Mouse (Mus musculus): ENCODE results near the gene Hist1h2ba. TPM values are rescaled to one million over a fixed set of nuclear protein-coding genes. Genes with fewer than 3 reads are reported as not detected.

The Hist1h2ba gene
- not detected in 2 replicates for polyA plus RNA-seq (2016; fragmentation: Nextera tagmentation; extraction: Ambion mirVana)

DNA sequence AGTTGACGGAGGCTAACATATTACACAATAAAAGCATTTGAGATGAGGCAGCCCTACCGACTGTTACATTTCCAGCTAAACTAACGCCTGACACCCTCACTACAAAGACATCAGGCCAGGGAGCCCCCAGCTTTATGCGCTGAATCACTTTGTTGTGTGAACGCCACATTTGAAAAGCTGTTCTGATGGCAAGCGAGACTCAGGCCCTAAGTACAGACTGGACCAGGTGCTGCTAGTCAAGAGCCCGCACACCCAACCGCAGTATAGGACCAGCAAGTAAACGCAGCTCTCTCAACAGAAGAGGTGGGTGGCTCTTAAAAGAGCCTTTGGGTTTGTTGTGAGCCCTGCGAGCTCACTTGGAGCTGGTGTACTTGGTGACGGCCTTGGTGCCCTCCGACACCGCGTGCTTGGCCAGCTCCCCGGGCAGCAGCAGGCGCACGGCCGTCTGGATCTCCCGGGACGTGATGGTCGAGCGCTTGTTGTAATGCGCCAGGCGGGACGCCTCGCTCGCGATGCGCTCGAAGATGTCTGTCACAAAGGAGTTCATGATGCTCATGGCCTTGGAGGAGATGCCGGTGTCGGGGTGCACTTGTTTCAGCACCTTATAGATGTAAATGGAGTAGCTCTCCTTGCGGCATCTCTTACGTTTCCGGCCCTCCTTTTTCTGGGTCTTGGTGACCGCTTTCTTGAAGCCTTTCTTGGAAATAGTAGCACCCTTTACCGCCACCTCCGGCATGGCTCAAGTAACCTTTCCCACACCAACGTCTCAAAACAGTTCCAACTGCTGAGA lies at the start of gene Hist1h2ba:
Gene Hist1h2ba (minus strand): TSS at position 736 of the 790 bp plus-strand sequence.
- Histone ChIP-seq H3K36me3 (no peaks in the 10 kb centered on the region), H3K4me1 (replicated peaks) (0 out of 2 replicates have a peak, but pooled peaks cover 2% of the 10 kb centered on the region), H3K9me3 (no peaks in the 10 kb centered on the region), H3K4me3 (no peak within 1 kb of the TSS), H3K27ac (no peak within 1 kb of the TSS), H3K27me3 (ENCODE audit: insufficient read depth, poor library complexity, severe bottlenecking) (no peaks in the 10 kb centered on the region)
- 91% methylated on average over 39 of the region's 39 CpGs for WGBS
- no peak for DNase-seq (ENCODE audit: low spot score)

DNA sequence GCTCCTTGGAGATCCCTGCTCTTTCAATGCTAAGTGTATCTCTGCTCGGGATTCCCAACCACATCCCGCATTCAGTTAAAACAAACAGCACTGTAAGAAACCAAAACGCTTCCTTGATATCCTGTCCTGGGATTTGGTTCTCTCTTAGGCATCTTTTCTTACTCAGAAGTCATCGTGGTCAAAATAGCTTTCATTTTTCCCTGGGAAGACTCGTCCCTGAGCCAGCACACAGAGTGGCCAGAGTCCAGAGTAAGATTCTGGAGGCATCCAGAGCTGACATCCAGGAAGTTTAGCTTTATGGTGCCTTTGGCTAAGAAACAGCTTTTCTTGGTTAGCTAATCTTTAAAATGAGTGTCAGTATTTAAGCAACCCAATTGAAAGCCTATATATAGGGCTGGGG lies 38.3 kb upstream of the Hist1h2ba start:
- Histone ChIP-seq H3K4me3 (no peak overlapping the region), H3K27ac (no peak overlapping the region), H3K9me3 (no peaks in the 10 kb centered on the region), H3K27me3 (ENCODE audit: insufficient read depth, poor library complexity, severe bottlenecking) (no peaks in the 10 kb centered on the region), H3K4me1 (replicated peaks) (no peaks in the 10 kb centered on the region), H3K36me3 (no peaks in the 10 kb centered on the region)
- no peak for DNase-seq (ENCODE audit: low spot score)
- WGBS = 65% methylated on average over 5 of the region's 5 CpGs

DNA sequence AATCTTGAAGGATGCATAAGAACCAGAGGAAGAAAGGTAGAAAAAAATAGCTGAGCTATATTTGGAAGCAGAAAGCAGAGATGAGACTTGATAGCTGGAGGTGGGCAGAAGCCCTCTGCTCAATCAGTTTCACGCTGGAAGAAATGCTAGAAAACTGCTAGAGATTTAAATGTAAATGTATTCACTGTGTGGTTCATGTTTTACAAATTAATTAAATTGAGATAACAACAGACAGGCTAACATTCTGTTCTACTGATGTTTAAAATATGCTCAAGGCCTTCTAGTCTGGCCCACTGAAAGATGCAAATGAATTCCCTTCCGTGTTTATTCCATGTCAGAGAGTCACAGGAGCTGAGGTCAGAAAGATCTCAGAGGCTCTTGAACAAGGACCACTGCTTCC lies 37.9 kb upstream of the Hist1h2ba start:
- no peaks in the 10 kb centered on the region for H3K36me3 ChIP-seq
- no peaks in the 10 kb centered on the region for H3K4me1 ChIP-seq (replicated peaks)
- no peak for DNase-seq (ENCODE audit: low spot score)
- no peak overlapping the region for H3K27ac ChIP-seq
- H3K4me3 ChIP-seq = no peak overlapping the region
- whole genome bisulfite sequencing = 68% methylated on average over 2 of the region's 2 CpGs
- no peaks in the 10 kb centered on the region for H3K9me3 ChIP-seq
- no peaks in the 10 kb centered on the region for H3K27me3 ChIP-seq (ENCODE audit: insufficient read depth, poor library complexity, severe bottlenecking)

DNA sequence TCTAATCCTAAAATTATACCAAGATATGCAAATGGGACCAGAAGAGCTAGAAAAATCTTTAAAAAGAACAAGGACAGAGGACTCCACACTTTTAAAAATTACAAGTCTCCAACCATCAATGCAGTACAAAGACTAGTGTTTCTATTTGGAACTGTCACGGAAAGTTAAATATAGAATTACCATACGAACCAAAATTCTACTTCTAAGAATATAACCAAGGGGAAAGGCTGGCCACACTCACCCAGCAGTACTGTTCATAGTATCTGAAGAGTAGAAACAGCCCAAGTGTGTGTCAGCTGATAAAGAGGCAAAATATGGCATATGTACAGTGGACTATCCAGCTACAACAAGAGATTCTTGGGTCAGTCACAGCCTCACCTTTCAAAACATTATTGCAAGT lies 31.0 kb upstream of the Hist1h2ba start:
- 85% methylated on average over 2 of the region's 2 CpGs for WGBS
- no peaks in the 10 kb centered on the region for H3K9me3 ChIP-seq
- H3K4me1 ChIP-seq (replicated peaks) = no peaks in the 10 kb centered on the region
- no peaks in the 10 kb centered on the region for H3K27me3 ChIP-seq (ENCODE audit: insufficient read depth, poor library complexity, severe bottlenecking)
- no peaks in the 10 kb centered on the region for H3K36me3 ChIP-seq
- no peak overlapping the region for H3K4me3 ChIP-seq
- DNase-seq (ENCODE audit: low spot score) = no peak
- no peak overlapping the region for H3K27ac ChIP-seq

DNA sequence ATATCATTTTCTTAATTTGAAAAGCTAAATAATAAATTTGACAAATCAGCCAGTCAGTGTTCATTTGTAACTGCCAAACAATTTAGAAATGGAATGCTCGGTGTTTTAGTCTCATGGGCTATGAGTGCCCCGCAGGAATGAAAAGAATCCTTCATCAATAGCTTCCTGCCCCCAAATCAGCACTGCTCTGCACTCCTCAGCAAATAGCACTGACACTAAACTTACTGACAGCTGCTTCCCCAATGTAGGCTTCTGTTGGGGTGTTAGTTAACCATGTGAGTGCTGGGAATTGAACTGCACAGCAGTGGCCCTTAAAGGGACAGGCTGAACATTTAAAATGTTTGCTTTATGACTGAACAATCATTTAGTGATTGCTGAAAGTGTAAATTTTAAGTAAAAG lies 25.8 kb upstream of the Hist1h2ba start:
- Histone ChIP-seq H3K27ac (no peak overlapping the region), H3K9me3 (no peaks in the 10 kb centered on the region), H3K4me3 (no peak overlapping the region), H3K4me1 (replicated peaks) (peaks cover 4% of the 10 kb centered on the region; the same call in 1 of the 2 replicates), H3K27me3 (ENCODE audit: insufficient read depth, poor library complexity, severe bottlenecking) (no peaks in the 10 kb centered on the region), H3K36me3 (no peaks in the 10 kb centered on the region)
- 44% methylated on average over 2 of the region's 2 CpGs for WGBS
- DNase-seq (ENCODE audit: low spot score) = no peak

DNA sequence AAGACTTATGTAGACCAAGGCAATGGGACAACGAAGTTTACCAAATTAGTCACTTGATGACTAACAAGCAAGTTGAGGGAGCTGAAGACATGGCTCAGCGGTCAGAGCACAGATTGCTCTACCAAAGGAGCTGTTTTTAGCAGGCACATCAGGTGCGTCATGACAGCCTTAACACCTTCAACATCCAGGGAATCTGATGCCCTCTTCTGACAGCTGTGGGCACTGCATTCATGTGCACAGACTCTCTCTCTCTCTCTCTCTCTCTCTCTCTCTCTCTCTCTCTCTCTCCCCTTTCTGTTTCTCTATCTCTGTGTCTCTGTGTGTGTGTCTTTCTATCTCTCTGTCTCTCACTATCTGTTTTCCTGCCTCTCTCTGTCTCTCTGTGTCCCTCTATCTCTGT lies 17.0 kb upstream of the Hist1h2ba start:
- 75% methylated on average over 3 of the region's 3 CpGs for WGBS
- no peak overlapping the region for H3K4me3 ChIP-seq
- H3K36me3 ChIP-seq = no peaks in the 10 kb centered on the region
- peaks cover 14% of the 10 kb centered on the region for H3K4me1 ChIP-seq (replicated peaks)
- no peak overlapping the region for H3K27ac ChIP-seq
- H3K9me3 ChIP-seq = no peaks in the 10 kb centered on the region
- no peak for DNase-seq (ENCODE audit: low spot score)
- no peaks in the 10 kb centered on the region for H3K27me3 ChIP-seq (ENCODE audit: insufficient read depth, poor library complexity, severe bottlenecking)

DNA sequence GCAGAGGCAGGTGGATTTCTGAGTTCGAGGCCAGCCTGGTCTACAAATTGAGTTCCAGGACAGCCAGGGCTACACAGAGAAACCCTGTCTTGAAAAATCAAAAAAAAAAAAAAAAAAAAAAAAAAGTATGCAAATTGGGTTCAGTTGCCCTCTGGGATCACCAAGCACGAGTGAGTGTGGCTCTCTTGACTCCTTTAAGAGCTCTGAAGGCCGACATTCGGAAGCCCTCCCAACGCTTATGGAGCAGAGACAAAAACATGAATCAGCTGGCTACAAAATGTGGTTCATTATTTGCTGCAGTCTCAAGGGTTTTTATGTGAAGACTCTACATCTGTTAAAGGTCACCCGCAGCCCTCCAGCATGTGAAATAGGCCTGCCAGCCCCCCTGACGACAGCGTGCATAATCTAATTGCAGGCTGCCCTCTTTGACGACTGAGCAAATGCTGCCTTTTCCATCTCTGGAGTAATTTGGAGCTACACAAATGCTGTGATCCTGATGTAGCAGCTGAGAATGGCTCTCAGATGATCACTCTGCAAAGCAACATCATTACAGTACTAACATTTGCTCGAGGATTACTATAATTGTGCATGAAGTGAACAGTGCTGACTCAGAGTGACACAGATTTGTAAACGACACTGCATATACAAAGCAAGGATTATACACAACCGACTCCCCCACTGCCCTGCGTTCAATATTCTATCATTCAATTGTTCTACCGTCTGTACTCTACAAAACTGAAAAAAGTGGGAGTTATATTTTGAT lies 15.7 kb upstream of the Hist1h2ba start:
- peak; percentile 50 for DNase-seq (ENCODE audit: low spot score)
- peaks cover 14% of the 10 kb centered on the region for H3K4me1 ChIP-seq (replicated peaks)
- H3K36me3 ChIP-seq = no peaks in the 10 kb centered on the region
- WGBS = 50% methylated on average over 14 of the region's 14 CpGs
- no peaks in the 10 kb centered on the region for H3K9me3 ChIP-seq
- no peak overlapping the region for H3K27ac ChIP-seq
- H3K27me3 ChIP-seq (ENCODE audit: insufficient read depth, poor library complexity, severe bottlenecking) = no peaks in the 10 kb centered on the region
- H3K4me3 ChIP-seq = no peak overlapping the region

DNA sequence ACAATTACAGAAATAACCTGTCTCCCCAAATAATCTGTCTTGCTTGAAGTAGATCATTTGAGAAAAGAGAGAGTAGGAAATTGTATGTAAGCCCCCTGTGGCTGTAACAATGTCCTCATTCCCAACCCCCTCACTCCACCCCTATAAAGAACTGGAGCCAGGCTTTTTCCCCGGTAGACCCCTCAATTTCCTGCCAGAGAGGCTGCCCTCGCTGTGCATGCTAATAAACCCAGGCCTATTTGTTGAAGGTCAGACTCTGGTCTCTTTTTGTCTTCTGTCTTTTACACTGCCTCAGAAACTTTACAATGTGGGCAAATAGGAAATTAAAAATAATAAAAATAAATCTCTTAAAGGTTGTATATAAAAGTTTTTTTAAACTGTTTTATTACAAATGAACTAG lies 12.3 kb upstream of the Hist1h2ba start:
- 54% methylated on average over 2 of the region's 2 CpGs for WGBS
- no peak for DNase-seq (ENCODE audit: low spot score)
- Histone ChIP-seq H3K9me3 (no peaks in the 10 kb centered on the region), H3K4me3 (no peak overlapping the region), H3K36me3 (no peaks in the 10 kb centered on the region), H3K27ac (no peak overlapping the region), H3K27me3 (ENCODE audit: insufficient read depth, poor library complexity, severe bottlenecking) (no peaks in the 10 kb centered on the region), H3K4me1 (replicated peaks) (peaks cover 14% of the 10 kb centered on the region)

DNA sequence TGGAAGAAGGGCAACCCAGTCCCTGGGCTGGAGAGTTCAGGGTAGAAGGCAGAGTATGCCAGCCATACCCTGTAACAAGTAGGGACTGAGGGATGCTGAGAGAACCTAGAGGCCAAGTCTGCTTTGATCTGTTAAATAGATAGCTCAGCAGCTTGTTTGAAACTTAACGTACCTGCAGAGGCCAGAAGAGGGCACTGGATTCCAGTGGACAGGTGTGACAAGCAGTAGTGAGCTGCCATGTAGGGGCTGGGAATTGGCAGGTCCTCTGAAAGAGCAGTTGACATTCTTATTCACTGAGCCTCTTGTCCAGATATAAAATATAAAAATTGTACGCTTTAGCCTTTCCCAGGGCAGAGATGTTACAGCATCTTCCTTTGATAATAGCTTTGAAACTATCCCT lies 8.9 kb upstream of the Hist1h2ba start:
- H3K36me3 ChIP-seq = no peaks in the 10 kb centered on the region
- no peaks in the 10 kb centered on the region for H3K27me3 ChIP-seq (ENCODE audit: insufficient read depth, poor library complexity, severe bottlenecking)
- H3K27ac ChIP-seq = no peak overlapping the region
- H3K4me1 ChIP-seq (replicated peaks) = 0 out of 2 replicates have a peak, but pooled peaks cover 4% of the 10 kb centered on the region
- H3K4me3 ChIP-seq = no peak overlapping the region
- H3K9me3 ChIP-seq = no peaks in the 10 kb centered on the region
- WGBS = 48% methylated on average over 2 of the region's 2 CpGs
- no peak for DNase-seq (ENCODE audit: low spot score)

DNA sequence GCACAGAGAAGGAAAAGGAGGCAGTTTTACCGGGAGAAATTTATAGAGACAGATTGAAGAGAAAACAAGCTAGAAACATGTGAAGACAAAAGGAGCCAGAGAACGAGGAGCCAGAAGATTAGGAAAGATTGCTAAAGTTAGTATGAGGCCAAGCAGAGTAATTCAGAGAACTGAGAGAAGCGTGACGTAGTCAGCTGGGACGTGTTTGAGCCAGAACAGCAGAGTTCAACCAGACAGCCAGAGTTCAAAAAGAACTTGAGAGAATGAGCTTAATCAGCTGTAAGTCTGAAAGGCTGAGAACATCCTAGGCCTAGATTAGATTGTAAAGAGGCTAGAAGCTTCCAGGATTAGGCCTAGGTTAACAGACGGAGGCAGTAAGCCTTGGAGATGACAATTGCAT lies 6.3 kb upstream of the Hist1h2ba start:
- DNase-seq (ENCODE audit: low spot score) = no peak

DNA sequence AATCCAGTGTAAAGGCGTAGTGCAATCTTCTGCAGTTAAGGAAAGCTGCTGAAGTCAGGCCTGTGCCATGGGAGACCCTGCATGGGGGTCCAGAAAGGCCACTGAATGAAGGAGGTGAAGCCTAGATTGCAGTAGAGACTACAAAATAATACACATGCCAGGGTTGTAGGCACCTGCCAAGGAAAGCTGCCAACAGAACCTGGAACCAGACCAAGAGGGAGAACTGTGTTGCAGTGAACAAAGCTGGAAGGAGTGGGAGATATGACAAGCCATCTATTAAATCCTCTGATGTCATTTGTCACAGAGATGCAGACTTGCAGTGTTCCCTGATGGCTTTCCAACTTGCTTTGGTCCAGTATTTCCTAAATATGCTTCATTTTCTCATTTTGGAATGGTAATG lies 4.7 kb upstream of the Hist1h2ba start:
- Histone ChIP-seq H3K27me3 (ENCODE audit: insufficient read depth, poor library complexity, severe bottlenecking) (no peaks in the 10 kb centered on the region), H3K4me1 (replicated peaks) (no peaks in the 10 kb centered on the region), H3K9me3 (no peaks in the 10 kb centered on the region), H3K4me3 (no peak overlapping the region), H3K36me3 (no peaks in the 10 kb centered on the region), H3K27ac (no peak overlapping the region)
- DNase-seq (ENCODE audit: low spot score) = no peak
- 82% methylated on average over 1 of the region's 1 CpGs for WGBS

More for the DNA sequence above, 6.3 kb upstream of the Hist1h2ba start:
- WGBS = 74% methylated on average over 6 of the region's 6 CpGs
- Histone ChIP-seq H3K9me3 (no peaks in the 10 kb centered on the region), H3K27me3 (ENCODE audit: insufficient read depth, poor library complexity, severe bottlenecking) (no peaks in the 10 kb centered on the region), H3K27ac (no peak overlapping the region), H3K36me3 (no peaks in the 10 kb centered on the region), H3K4me3 (no peak overlapping the region), H3K4me1 (replicated peaks) (no peaks in the 10 kb centered on the region)

DNA sequence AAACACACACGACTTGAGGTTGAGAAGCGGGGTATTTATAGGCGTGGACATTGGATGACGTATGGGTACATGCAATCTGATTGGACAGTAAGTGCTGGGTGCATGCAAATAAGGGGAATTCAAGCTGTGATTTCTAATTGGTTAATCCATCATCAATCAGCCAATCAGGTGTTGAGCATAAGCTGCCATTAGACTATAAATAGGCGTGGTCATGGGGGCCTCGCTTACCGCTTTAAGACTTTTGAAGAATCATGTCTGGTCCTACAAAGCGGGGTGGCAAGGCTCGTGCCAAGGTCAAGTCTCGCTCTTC lies 210 bp upstream of the Hist1h2ba start, which contains the start of gene Hist1h2aa:
Gene Hist1h2aa (plus strand): TSS at position 252 of the 310 bp plus-strand sequence.
- 91% methylated on average over 10 of the region's 10 CpGs for WGBS
- H3K9me3 ChIP-seq = no peaks in the 10 kb centered on the region
- DNase-seq (ENCODE audit: low spot score) = no peak
- H3K27ac ChIP-seq = no peak within 1 kb of the TSS
- H3K36me3 ChIP-seq = no peaks in the 10 kb centered on the region
- 0 out of 2 replicates have a peak, but pooled peaks cover 2% of the 10 kb centered on the region for H3K4me1 ChIP-seq (replicated peaks)
- H3K4me3 ChIP-seq = no peak within 1 kb of the TSS
- no peaks in the 10 kb centered on the region for H3K27me3 ChIP-seq (ENCODE audit: insufficient read depth, poor library complexity, severe bottlenecking)

DNA sequence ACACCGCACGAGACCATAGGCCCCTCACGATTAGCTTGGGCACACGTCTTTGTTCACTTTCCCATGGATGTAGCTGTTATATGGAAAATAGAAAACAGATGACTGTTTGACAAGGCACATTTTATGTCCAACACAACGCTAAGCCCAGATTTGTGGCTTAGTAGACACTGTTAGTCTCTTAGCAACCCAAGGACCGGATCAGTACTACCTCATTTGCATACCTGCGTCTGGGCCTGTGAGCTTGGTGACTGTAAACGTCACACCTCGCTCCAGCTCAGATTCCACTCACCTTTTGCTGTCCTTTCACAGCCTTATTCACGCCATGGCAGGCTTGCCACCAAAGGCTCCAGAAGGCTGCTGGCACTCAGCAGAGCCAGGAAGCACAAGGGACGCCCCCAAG lies 3.1 kb downstream of the Hist1h2ba start:
- H3K4me3 ChIP-seq = no peak overlapping the region
- H3K36me3 ChIP-seq = no peaks in the 10 kb centered on the region
- H3K4me1 ChIP-seq (replicated peaks) = 0 out of 2 replicates have a peak, but pooled peaks cover 2% of the 10 kb centered on the region
- H3K27ac ChIP-seq = no peak overlapping the region
- no peaks in the 10 kb centered on the region for H3K9me3 ChIP-seq
- 74% methylated on average over 11 of the region's 11 CpGs for WGBS
- no peaks in the 10 kb centered on the region for H3K27me3 ChIP-seq (ENCODE audit: insufficient read depth, poor library complexity, severe bottlenecking)
- no peak for DNase-seq (ENCODE audit: low spot score)
